Mouse (Mus musculus) erythroblast, embryonic 14.5 days (primary cell): ENCODE data around the gene Olfr1094. TPM values are rescaled to one million over a fixed set of nuclear protein-coding genes. Genes with fewer than 3 reads are reported as not detected.

ENCODE experiments used
- H3K27me3 ChIP-seq: 2 replicates; pipeline ENCODE4 v1.6.1; 2012; ENCODE audit warnings: inconsistent platforms; ENCODE audit not compliant: control insufficient read depth
- H3K36me3 ChIP-seq: 2 replicates; pipeline ENCODE4 v1.6.1; 2012; ENCODE audit warnings: mild to moderate bottlenecking, inconsistent platforms; ENCODE audit not compliant: control insufficient read depth
- H3K4me1 ChIP-seq: 2 replicates; pipeline ENCODE4 v1.6.1; 2012; ENCODE audit warnings: inconsistent platforms; ENCODE audit not compliant: control insufficient read depth
- H3K4me3 ChIP-seq: replicated peaks from 2 replicates; pipeline ENCODE3; 2012; ENCODE audit warnings: moderate library complexity, mild to moderate bottlenecking, inconsistent platforms
- H3K9me3 ChIP-seq: 2 replicates; pipeline ENCODE4 v1.6.1; 2012; ENCODE audit warnings: low read length, inconsistent platforms, mixed read lengths; ENCODE audit not compliant: control insufficient read depth
- GATA1 ChIP-seq: IDR thresholded peaks from 2 replicates; pipeline ENCODE4 v1.6.1; 2012; ENCODE audit warnings: low read length, inconsistent platforms, mixed read lengths
- TAL1 ChIP-seq: IDR thresholded peaks from 3 replicates; pipeline ENCODE4 v1.6.1; 2012; ENCODE audit warnings: low read length, inconsistent platforms, mixed read lengths
- polyA plus RNA-seq: library from polyadenylated mRNA; stranded (reverse); fragments of >175 nt; gene quantifications from 2 replicates; pipeline ENCODE4 v1.2.3, GENCODE M21; 2012

Olfr1094 gene
- 0.03 TPM in 1 of 2 replicates, not detected in the other for polyA plus RNA-seq

DNA sequence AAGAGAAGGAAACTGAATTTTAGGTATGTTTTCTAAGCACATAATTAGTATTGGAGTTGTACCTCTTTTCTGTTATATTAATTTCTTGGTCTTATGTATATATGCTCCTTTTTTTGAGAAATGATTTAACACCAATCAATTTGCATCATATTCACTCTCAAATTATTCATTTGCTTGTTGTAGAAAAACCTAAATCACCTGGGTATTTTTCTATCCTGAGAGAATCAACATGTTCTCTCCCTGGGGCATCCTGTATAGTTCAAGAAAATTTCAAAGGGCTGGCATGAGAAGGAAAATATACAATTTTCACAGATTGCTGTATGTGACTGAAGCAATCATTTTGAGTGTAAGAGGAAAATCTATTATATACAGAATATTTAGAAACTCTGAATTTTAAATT, at the start of gene Olfr1094:
Gene Olfr1094, plus strand, starts transcription at position 301 of the 400 bp plus-strand sequence.
- Histone ChIP-seq H3K9me3 (no peaks in the 10 kb centered on the region; the same call in 1 of the 2 replicates), H3K4me3 (no peak within 1 kb of the TSS), H3K4me1 (no peaks in the 10 kb centered on the region), H3K27me3 (no peaks in the 10 kb centered on the region), H3K36me3 (no peaks in the 10 kb centered on the region)
- no peak for TF ChIP-seq TAL1
- no peak for TF ChIP-seq GATA1

DNA sequence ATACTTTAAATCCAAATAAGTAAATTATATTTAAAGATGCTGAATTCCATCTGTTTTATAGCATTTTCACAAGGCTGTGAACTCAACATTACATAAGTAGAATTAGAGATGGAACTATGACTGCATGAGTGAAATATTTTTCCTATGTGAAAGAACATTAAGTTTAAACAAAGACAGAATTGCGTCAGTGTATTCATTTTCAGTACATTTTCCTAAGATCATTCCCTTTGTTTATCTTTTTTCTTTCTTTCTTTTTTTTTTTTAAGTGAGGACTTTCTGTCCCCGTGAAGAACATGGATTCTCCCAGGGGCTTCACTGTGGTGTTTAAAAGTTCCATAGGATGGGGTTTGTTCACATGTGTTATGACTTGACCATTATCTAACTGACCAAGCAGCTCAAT, 42.3 kb upstream of the Olfr1094 start, which contains the start of gene Olfr1093:
Gene Olfr1093, plus strand, starts transcription at position 301 of the 400 bp plus-strand sequence.
- H3K9me3 ChIP-seq = no peaks in the 10 kb centered on the region
- H3K4me3 ChIP-seq = no peak within 1 kb of the TSS
- H3K36me3 ChIP-seq = no peaks in the 10 kb centered on the region
- TF ChIP-seq TAL1 (no peak), GATA1 (no peak)
- no peaks in the 10 kb centered on the region for H3K4me1 ChIP-seq
- H3K27me3 ChIP-seq = no peaks in the 10 kb centered on the region

DNA sequence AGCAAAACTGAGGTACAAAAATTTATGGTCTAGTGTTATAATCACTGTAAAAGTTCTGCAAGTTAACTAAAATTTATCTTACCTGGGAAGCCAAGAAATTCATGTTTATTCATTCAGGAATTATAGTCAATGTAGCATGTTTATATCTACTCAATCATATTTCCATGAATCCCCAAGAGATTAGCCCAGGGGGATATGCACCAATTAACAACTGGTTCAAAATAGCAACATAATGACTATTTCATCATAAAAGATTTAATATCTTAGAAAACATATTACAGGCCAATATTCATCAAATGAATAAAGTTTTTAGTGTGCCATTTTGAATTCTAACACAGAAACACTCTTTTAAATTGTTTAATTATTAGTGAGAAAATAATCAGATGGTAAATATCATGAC, 14.5 kb upstream of the Olfr1094 start, which contains the start of gene Olfr141:
Gene Olfr141, minus strand, starts transcription at position 101 of the 400 bp plus-strand sequence.
- TF ChIP-seq GATA1 (no peak), TAL1 (no peak)
- H3K4me3 ChIP-seq = no peak within 1 kb of the TSS
- no peaks in the 10 kb centered on the region for H3K9me3 ChIP-seq
- H3K36me3 ChIP-seq = no peaks in the 10 kb centered on the region
- H3K4me1 ChIP-seq = no peaks in the 10 kb centered on the region
- no peaks in the 10 kb centered on the region for H3K27me3 ChIP-seq

DNA sequence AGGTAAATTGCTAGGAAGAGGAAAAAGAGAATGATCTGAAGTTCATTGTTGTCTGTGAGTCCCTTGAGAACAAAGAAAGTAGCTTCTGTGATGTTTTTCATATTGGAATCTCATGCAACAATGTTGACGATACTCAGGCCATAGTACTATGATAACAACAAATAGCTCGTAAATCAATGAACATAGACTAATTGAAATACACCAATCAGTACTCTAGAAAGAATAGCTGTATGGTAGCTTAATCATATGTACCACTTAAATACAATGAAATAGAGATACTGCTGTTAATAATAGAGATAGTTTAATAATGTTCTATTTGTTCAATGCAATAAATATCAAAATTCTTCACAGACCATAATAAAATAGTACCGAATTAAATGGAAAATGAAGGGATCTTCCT, 27.1 kb downstream of the Olfr1094 start, which contains the start of gene Olfr1095:
Gene Olfr1095, minus strand, starts transcription at position 101 of the 400 bp plus-strand sequence.
- Histone ChIP-seq H3K36me3 (no peaks in the 10 kb centered on the region), H3K4me3 (no peak within 1 kb of the TSS), H3K9me3 (no peaks in the 10 kb centered on the region), H3K4me1 (no peaks in the 10 kb centered on the region), H3K27me3 (no peaks in the 10 kb centered on the region)
- TF ChIP-seq TAL1 = no peak
- TF ChIP-seq GATA1 = no peak

DNA sequence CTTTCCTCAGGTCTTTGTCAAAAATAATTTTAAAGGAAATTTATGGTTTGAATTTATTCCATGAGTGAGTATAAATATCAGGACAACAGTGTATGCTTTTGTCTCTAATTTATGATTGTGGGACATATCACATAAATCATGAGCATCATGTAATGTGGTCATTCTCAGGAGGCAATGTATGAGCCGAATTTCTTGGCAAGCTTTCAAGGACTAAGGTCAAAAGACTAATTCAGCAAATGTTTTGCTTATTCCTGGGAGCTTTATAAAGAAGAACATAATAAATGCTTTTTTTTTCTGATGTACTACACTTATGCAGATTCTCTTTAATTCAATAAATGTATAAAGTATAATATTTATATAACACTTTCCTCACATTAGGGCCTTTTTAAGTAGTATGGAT, 50.2 kb downstream of the Olfr1094 start, which contains the start of gene Gm13723:
Gene Gm13723, minus strand, starts transcription at position 101 of the 400 bp plus-strand sequence.
- no peaks in the 10 kb centered on the region for H3K9me3 ChIP-seq
- no peak for TF ChIP-seq TAL1
- TF ChIP-seq GATA1 = no peak
- H3K4me3 ChIP-seq = no peak within 1 kb of the TSS
- H3K27me3 ChIP-seq = no peaks in the 10 kb centered on the region
- H3K36me3 ChIP-seq = no peaks in the 10 kb centered on the region
- no peaks in the 10 kb centered on the region for H3K4me1 ChIP-seq

Other genes starting within 250 kb of the Olfr1094 start
- not detected in 2 replicates for gene Olfr1082, start 225.7 kb upstream of the Olfr1094 start, polyA plus RNA-seq
- not detected in 2 replicates for gene Olfr1084, start 184.9 kb upstream of the Olfr1094 start, polyA plus RNA-seq
- gene Olfr1085, start 162.6 kb upstream of the Olfr1094 start, polyA plus RNA-seq = not detected in 2 replicates
- gene Olfr1086, start 144.6 kb upstream of the Olfr1094 start, polyA plus RNA-seq = not detected in 2 replicates
- not detected in 2 replicates for gene Olfr1087, start 126.3 kb upstream of the Olfr1094 start, polyA plus RNA-seq
- not detected in 2 replicates for gene Olfr1089, start 91.0 kb upstream of the Olfr1094 start, polyA plus RNA-seq
- gene Olfr1090, start 65.7 kb upstream of the Olfr1094 start, polyA plus RNA-seq = not detected in 2 replicates
- gene Olfr1093, start 42.2 kb upstream of the Olfr1094 start, polyA plus RNA-seq = not detected in 2 replicates
- not detected in 2 replicates for gene Olfr141, start 14.6 kb upstream of the Olfr1094 start, polyA plus RNA-seq
- not detected in 2 replicates for gene Olfr1095, start 27.0 kb downstream of the Olfr1094 start, polyA plus RNA-seq
- not detected in 2 replicates for gene Gm13723, start 50.1 kb downstream of the Olfr1094 start, polyA plus RNA-seq
- gene Olfr1097, start 67.6 kb downstream of the Olfr1094 start, polyA plus RNA-seq = not detected in 2 replicates
- not detected in 2 replicates for gene Olfr1098, start 99.9 kb downstream of the Olfr1094 start, polyA plus RNA-seq
- gene Olfr1099, start 136.0 kb downstream of the Olfr1094 start, polyA plus RNA-seq = 0.01 TPM in 1 of 2 replicates, not detected in the other
- gene Olfr1100, start 155.3 kb downstream of the Olfr1094 start, polyA plus RNA-seq = not detected in 2 replicates
- gene Olfr1101, start 166.6 kb downstream of the Olfr1094 start, polyA plus RNA-seq = not detected in 2 replicates
- not detected in 2 replicates for gene Olfr1102, start 173.7 kb downstream of the Olfr1094 start, polyA plus RNA-seq
- gene Olfr1104, start 202.4 kb downstream of the Olfr1094 start, polyA plus RNA-seq = not detected in 2 replicates
- not detected in 2 replicates for gene Olfr1105, start 211.9 kb downstream of the Olfr1094 start, polyA plus RNA-seq
- not detected in 2 replicates for gene Olfr1106, start 227.6 kb downstream of the Olfr1094 start, polyA plus RNA-seq